Mouse (Mus musculus) cerebellum, adult 11 months (tissue): ENCODE results near the gene Mvb12b.
A peak's percentile ranks its signal among the peaks of the same experiment; 100 is the strongest.

ENCODE experiments used
- DNase-seq: peaks from one replicate; pipeline ENCODE4 v3.0.0; 2022

The Mvb12b gene

DNA sequence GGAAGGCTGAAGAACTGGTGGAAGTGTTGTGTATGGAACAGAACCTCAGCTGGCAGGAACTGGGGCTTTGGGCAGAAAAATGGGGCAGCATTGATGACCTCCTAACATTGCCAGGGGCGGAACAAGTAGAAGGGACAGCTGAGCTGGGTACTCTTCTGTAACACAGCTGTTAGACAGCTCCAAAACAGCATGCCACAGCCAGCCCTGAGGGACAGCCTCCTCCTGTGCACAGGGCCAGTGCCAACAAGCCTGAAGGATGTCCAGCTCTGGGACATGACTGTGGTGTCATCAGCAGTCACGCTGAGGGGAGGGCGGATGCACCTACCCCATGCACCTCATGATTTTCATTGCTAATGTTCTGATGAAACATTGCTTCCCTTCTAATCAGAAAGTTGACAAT is 78.7 kb downstream of the Mvb12b start:
- DNase-seq: no peak

DNA sequence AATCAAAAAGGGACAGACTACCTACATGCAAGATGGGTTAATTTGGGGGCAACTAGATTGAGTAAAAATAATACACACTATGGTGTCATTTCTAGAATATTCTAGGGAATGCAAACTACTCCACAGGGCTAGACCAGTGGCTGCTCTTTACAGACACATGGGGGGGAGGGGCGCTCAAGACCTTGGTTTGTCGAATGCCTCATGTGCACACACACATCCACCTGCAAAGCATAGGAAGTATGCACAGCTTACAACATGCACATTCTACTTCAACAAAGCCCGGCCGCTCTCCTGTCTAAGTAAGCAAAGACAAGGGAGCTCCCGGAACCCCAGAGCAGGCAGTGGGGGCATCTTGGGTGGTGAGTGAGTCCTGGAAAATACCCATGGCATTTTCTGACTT is 79.7 kb downstream of the Mvb12b start:
- no peak for DNase-seq

DNA sequence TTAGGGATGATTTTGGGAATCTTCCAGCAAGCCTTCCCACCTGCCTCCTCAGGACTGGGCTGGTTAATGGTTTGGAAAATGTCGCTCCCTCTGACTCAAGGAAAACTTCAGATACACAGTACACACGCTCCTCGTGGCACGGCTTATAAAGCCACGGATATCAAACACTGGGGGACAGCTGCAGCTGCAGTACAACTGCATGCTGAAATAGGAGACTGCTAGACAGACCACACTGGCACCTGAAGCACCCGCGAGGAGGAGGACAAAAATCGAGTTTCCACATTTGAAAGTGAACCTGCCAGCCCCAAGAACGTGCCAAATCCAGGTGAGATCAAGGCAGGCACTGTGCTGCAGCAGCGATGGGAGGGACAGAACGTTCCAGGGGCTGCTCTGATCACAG is 82.1 kb downstream of the Mvb12b start:
- DNase-seq: no peak

DNA sequence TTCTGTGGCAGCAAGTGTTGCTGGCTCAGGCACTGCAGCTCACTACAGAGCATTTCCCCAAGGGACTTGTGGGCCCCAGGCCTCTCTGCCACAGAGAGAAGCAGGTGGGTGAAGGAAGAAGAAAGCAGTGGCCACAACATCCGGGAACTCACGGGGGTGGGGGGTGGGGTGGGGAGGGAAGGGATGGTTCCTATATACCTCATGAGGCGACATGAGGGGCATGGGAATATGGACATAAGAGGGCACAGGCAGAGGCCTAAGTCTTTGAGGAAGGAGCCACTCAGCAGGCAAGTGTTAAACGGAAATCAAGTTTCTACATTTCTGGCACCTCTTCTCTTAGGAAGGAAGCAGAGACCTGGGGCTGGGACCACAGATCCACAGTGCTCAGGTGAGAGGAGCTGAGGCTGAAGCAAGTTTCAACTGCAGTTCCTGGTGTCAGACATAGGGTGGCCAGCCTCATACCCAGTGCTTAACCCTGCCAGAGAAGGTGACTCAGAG is 84.0 kb downstream of the Mvb12b start:
- no peak for DNase-seq

DNA sequence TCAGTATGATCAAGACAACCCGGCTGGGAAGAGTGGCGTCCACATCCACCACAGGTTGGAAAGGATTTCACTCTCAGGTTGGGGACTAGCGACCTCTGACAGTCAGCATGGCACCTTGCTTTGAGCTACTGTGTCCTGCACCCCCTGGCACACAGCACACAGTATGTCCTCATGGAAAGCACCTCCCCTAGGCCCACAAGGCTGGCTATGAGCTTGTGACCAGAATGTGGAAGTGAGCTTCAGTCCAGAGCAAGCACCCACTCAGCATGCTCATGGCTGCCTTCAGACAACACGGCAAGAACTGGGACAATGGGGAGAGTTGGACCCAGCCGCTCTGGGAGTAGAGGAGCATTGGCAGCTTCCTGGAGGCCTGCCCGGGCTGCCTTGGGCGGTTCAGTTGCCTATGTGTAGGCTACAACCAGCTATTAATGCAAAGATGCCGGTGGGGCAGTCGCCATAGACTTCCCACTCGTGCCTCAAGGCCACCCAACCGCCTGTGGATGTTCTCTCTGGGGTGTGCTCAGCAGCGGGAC is 84.6 kb downstream of the Mvb12b start:
- no peak for DNase-seq

DNA sequence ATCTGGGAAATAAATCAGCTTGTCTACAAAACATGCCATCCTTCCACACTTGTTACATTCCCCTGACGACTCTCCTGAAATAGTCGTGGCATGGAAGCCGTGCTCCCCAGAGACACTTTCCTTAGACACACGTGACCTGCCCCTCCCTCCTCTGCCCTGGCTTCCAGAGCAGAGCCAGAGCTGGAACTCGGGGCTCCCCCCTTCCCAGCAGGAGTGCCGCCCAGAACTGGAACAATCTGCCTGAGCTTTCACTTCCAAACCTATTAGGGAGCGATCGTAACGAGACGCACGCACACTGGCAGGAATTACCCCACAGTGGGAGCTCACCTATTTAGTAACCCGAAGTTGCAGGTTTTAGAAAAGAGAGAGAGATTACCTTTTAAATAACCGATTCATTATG is 86.0 kb downstream of the Mvb12b start:
- DNase-seq: no peak

DNA sequence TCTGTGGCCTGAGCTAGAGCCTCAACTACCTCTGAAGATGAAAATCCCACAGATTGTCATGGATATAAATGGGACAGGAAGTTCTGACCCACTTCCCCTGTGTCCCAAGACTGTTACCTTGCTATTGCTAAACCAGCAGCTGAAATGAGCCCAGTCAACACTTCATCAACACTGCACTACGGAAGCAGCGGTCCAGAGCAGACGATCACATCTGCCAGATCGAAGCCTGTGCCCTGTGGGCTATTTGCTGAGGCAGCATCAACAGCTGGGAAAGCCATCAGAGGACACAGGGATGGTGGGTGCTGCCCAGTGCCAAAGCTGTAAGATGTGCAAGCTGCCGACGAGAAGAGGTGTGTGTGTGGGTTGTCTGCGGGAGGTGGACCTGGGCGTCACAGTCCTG is 86.4 kb downstream of the Mvb12b start:
- no peak for DNase-seq

DNA sequence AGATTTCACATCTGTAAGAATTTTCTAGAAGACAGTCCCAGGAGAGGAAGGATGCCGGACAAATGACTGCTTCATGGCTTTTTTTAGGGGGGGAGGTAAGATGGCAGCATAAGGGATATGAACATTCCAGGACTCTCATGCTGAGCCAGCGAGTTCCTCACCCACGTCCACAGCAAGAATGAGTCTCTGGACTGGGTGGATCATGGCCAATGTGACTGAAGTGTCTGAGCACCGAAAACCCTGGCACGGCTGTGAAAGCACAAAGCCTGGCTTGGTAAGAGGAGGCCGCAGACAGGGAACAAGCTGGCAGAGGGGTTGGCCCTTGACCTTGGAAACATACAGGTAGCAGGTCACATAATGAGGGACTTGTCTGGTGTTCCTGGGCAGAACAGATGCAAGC is 87.5 kb downstream of the Mvb12b start:
- DNase-seq: no peak

DNA sequence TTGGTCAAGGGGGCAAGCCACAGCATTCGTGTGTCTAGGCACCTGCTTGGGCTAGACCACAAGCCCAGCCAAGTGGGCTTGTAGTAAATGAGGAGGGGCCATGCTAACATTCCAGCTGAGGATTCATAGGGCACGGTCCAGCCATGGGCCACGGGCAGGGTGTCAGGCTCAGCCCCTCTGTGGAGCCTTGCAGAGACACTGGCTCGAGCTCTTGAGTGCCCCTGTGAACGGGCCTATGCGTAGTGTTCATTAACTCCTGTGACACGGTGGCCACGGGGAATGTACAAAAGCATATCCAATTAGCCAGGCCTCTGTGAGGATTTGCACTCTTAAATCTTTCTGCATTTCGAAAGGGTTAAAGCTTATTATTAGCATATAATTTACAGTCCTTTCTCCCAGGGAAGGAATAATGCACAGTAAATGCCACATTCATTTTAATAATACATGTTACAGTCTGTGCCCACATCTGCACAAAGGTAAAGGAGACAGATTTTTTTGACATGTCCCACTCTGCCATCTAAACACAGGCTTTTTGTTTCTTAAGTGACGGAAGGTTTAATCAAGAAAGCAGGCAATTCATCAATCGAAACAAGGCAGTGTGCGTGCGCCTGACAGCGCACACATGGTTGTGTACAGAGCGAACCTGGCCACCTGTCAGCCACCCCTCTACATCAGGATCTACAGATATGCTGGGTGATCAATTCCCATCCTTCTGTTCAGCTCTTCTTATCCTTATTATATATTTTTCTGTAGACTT is 91.9 kb downstream of the Mvb12b start:
- no peak for DNase-seq

DNA sequence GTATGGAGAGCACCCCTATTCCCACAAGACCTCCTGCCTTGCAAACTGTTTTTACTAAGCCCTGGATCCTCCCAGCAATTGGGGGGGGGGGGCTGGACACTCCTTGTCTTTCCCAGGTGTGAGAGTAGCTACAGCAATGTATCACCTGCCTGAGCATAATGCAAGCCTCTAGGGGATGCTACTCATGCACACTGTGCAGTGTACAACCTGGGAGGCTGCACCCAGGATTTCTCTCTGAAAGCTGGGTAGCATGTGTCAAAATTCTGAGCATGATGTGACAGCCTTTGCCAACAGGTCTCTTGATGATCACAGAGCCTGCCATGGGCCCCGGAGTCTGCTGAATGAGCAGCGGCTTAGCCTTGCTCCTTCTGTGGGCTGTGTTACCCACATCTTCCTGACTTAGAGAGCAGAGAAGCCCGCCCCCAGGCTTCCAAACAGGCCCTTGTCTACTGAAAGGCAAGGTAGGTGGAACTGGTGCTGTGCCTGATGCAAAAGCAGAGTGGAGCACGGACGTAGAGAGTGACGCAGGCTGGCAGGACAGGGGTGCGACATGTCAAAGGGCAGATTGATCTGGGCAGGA is 92.7 kb downstream of the Mvb12b start:
- DNase-seq: no peak

DNA sequence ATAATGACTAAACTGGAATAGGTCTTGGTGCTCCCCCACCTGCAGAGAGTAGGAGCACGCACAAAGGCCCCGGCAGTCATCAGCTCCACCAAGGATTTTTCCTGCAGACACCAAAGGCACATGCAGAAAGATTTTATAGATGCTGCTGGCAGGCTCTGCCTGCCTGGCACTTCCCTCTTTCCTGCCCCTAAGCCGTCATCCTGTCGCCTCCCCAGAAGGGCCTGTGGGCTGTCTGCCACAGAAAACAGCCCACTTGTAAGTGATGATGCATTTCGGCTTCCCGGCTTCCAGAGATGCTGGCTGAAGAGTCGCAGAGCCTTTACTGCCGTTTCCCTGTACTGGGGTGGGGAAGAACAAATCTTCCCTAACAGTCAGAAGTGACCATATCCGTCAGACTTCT is 93.3 kb downstream of the Mvb12b start:
- no peak for DNase-seq

DNA sequence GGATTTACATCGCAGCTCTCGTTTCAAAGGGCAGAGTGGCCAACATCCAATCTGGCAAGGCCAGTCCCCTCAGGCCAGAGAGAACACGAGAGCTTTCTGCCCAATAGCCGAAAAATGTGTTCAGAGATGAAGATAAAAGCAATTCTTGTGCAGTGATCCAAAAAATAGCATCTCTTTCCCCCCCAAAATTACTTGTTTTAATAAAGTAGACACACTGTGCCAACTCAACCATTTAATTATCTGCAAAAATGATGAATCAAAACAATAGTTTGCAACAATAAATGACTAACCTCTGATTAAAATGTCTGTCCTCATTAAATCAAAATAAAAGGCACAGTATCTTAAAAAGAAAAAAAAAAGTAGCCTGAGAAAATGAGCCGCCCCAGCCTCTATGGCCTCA is 97.4 kb downstream of the Mvb12b start:
- no peak for DNase-seq

DNA sequence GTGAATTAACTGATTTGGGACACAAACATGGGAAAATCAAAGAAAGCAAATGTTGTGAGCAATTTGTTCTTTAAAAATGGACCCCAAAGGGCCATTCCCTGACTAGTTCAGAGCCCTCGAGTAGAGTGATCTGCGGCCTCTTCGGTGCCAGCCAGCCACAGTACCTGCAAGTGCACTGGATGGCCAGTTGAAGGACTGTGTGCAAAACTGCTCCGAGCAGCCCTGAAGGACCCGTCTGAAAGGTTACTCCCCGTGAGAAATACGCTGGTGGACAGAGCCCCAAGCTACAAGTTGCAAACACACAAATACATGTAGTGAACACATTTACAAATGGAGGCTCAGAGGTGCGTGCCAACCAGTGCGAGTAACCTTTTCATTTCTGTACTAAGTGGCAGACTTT is 98.0 kb downstream of the Mvb12b start:
- DNase-seq: no peak

DNA sequence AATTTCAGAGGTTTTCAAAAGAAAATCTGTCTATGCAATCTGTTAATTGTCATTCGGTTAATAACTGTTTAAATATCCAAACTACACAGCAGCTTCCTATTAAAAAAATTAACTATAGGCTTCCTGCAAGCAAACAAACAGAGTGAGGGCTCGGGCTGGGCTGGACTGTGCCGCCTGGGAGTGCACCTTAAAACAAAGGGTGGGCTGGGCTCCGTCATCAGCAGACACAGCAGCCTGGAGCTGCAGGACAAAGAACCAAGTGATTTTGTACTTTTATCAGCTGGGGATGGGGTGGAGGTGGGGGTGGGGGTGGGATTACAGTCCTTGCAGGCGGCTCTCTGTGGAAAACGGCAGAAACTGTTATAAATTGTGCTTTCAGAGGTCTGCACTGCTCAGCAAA is 98.5 kb downstream of the Mvb12b start:
- no peak for DNase-seq

DNA sequence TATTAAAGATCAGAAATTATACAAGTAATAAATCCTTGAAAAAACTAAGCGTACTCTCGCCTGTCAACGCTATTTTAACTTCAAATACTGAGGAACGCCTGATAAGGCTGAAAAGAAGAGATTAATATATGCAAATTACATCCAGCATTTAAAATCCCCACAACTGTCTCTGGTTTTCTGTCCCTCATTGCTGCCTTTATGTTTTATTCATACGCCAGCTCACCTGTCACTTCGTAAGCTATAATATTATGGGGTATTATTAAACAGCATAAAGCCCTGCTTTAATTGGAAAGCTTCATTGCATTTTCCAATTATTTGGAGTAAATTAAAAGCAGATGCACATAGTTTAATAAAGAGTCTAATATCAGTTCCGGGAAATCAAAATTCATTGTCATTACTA is 98.9 kb downstream of the Mvb12b start:
- no peak for DNase-seq

DNA sequence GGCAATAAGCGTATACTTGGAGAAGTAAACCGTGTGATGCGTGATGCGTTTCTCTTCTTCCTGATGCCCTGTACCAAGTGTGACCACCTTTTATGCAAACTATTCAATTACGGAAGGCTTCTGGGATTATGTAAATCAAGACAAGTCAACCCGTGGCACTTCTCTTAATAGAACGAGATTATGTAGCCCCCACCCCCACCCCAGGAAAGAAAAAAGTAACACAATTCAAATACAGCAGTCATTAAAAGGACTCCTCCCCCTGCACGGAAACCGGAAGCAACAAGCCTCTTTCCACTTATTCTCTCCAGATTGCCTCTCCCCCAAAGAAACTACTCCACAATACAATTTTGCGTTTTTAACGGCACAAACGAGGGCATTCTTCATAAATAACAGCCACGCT is 99.6 kb downstream of the Mvb12b start:
- DNase-seq: no peak

DNA sequence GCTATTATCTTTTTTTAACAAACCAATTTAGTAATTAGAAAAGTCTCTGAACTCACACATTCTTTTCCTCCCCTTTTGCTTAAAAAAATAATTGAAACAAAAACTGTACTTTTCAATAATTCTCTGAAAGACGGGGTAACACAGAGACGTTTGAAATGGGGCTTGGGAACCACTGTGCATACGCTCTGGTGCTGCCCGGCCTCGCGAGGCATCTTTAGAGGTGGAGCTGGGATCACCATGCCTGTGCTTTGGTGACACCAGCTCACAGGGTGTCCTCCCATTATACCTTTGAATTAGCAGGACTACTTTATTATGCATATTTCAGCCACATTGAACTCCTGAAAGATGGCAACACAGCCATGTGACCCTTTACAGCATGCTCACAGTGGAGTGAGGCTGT is 101.7 kb downstream of the Mvb12b start:
- DNase-seq: no peak

DNA sequence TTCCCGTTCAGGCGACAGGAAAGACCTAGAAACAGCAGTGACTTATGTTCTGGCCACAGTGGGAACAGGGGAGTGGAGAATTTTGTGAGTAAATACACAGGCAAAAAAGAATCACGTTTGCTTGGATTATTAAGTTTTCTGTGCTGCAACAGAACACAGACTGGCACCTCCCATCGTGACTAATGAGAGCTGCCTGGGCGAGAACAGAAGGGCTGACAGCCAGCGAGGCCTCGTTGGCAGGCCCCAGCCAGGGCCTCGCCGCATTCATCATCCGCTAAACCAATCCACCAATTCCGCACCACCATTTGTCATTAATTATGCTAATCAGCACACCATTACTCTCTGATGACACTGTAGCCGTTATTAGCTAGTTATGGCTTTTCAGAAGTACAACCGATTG is 102.2 kb downstream of the Mvb12b start:
- peak; percentile 51 for DNase-seq

DNA sequence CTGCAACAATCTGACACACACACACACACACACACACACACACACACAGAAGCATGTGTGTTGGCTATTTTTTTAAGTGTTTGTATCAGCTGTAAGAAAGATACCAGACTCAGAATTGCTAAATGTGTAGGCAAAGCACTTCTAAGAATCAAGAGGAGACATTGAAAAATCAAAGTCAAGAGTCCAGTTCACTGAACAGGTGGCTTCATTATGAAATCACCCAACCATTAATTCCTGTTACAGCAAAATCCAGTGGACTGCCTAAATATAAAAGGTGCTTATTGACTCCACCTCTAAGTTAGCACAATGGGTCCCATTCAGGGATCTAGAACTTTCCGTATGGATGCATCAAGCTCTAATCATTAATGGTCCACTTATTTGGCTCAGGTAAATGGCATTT is 103.0 kb downstream of the Mvb12b start:
- DNase-seq: no peak

DNA sequence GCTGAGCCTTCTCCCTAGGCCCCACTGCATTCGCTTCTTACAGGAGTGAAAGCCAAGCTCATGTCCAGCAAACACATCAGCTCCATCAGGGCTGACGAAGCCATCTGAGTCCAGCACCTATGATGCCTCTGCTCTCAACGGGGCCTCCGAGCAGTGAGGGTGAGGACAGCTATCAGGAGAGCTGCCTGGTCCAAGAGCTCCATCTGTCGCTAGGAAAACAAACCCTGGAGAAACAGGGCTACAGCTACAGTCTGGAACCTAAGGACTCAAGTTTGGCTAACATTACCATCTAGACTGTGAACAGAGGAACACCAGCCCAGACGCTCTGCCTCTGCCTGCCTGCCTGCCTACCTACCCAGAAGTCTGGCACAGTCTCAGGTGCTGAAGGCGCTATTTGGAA is 104.3 kb downstream of the Mvb12b start:
- DNase-seq: peak; percentile 61

DNA sequence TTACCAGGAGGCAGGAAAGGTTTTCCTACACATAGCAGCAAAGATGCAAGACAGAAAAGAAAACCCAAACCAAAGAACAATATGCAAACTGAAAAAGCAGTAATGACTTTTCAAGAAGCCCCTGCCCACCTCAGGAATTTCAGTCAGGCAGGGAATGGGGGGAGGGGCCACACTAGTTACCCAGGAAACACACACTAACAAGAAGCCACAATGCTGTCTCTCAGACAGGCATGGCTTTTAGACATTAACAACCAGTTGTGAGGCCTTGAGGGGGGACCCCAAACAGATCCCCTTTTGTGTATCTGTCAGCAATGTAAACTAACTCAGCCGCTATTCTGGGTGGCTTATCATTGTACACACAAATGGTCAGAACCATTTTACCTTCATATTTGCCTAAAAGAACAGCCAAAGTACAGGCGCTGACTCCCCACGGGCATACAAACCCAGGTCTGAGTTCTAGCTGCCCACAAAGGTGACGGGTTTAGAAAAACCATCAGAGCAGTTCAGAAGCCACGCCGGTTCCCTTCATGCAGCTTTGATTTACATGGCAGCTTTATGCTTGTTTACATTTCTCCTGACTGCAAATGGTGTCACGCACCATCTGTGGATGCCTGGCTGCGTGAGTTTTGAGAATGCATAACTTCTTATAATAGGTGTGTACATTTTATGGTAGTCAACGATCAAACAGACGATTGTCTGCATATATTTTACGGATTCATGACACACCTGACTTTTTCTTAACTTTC is 105.9 kb downstream of the Mvb12b start:
- DNase-seq: no peak

DNA sequence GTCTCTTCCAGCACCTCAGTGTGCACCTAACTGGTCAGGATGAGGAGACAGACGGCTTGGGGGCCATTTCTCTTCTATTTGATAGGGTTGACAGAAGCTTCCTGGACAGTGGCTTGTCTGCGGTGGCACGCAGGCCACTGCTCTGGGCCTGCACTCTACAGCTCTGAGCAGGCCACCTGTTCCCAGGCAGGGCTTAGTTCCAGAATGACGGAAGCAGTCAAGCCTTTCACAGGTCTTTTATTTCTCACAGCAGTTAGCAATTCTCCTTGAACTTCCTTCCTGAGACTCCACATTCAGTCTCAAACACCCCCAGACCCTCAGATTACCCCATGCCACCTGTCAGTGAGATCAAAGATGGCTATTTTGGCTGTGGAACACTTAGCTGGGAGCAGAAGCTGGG is 109.3 kb downstream of the Mvb12b start:
- peak; percentile 51 for DNase-seq

DNA sequence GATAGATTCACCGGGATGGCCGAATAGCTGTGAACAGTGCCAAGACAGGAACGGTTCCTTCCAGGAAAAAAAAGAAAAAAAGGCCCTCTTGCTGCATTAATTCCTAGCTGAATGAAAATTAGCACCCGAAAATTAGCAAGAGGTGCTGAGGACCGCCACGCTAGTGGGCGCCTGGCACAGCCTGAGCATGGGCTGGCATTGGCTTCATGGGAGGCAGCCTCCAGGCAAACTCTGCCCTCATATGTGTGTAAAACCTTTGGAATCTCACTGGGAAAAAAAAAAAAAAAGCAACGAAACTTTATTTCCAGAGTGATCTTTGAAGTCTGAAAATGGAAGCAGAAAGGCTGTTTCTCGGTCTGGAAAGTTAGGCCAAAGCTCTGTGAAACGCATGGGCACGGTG is 110.7 kb downstream of the Mvb12b start:
- DNase-seq: no peak

DNA sequence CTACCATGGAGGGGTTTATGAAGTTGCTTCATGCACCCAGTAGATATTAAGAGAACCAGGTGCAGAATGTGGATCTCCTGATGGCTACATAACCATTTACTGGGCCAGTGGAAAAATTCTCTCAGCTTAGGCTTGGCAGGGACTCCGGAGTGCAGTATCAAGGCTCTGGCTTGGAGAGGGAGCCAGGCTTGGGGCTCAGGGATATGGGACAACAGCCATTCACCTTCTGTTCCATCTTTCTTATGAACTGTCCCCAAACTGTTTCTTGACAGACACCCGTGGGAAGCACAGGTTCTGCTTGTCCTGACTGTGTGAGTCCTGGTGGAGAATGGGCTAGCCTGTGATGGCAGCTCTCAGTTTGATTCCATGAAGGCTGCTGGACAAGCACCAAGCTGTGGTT is 112.9 kb downstream of the Mvb12b start:
- no peak for DNase-seq
